Mouse (Mus musculus) ovary, postnatal 10 days (tissue): ENCODE data around the gene Chrnb2.

Experiments used
- DNase-seq: peaks from one replicate; pipeline ENCODE4 v3.0.0; 2022; ENCODE audit warnings: low spot score

Chrnb2 gene

DNA sequence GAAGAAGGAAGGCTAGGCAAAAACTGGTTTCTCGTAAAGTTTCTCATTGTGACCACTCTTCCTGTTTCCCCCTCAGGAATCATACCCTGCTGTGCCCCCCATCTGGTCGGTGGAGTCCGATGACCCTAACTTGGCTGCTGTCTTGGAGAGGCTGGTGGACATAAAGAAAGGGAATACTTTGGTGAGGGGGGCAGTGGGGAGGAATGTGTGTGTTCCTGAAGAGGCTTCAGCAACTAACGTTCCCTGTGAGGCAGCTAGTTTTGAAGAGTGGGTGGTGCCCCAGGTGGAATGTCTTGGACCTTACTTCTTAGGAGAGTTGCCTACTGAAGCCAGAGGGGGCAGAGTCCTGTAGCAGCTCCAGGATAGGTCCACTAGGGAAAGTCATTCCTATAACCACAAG, 11.6 kb upstream of the Chrnb2 start:
- no peak for DNase-seq

DNA sequence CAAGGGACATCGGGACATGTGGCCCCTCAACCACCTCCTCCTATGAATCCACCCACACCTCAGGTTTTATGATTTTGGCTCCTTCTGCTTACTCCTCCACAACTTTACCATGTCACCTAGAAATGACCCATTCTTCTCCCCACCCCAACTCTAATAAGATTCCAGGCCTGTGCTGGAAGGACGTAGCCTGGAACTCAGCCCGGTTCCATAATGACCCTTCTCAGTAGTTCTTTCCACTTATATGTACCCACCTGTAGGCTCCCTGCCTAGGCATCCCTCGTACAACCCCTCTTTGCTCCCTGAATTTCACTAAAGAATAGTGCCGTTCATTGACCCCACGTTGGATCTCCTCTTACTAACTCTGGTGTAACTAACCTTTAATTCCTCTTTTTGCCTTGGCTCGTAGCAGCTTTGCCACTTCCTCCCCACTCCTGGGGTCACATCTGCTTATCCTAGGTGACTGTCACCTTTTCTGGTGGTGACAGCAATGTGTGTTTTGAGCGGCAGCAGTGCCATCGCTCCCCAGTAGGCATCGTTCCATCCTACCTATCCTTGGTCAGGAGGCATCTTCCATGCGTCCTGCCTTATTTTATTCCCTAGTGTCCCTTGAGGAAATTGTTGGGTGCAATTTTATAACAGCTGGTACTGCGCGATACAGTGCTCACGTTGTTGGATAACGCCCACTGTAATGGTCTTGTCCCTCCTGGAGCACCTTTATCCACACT, 10.0 kb upstream of the Chrnb2 start:
- DNase-seq, result no peak

DNA sequence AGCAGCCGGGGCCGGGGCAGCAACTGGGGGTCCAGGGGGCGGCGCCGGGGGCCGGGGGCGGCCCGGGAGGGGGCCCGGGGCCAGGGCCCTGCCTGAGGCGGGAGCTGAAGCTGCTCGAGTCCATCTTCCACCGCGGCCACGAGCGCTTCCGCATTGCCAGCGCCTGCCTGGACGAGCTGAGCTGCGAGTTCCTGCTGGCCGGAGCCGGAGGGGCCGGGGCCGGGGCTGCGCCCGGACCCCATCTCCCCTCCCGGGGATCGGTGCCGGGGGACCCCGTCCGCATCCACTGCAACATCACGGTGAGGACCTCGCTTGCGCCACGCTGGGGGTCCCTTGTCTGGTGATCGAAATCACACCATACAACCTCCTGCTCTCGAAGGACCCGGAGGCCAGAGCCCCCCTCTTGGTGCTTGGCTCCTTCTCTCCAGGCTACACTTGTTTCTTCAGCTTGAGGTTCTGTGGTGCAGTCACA, 9.3 kb upstream of the Chrnb2 start:
- DNase-seq, result peak; percentile 17

DNA sequence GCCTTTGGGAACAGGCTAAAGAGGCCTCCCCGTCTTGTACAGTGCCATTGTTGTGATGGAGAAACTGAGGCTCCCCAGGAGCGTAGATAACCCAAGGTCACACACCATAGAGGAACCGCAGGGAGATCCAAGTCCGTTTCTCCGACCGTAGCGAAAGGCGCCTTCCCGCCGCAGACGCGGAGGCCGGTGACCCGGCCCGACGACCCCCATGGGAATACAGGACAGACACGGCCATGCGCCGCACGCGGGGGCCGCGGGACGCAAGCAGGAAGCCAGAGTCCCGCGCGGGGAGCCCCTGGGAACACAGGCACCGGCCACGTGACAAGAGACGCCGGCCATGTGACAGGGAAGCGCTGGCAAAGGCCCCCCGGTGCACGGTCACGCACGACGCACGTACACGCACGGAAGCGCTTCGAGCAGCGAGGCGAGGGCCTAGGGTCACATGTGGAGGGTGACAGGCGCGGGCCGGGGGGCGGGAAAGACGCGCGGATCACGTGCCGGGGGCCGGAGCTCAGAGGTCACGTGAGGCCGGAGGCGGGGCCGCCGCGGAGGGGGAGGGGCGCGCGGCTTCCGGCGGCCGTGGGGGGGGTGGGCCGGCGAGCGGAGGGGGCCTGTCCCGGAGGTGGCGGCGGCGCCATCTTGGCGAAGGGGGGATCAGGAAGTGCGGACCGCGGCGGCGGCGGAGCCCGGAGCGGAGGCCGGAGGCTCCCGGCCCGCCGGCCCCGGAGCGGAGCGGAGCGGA, 8.7 kb upstream of the Chrnb2 start, which contains the start of gene Ube2q1:
Gene Ube2q1, plus strand, starts transcription at position 649 of the 742 bp plus-strand sequence.
- DNase-seq, result peak; percentile 85

DNA sequence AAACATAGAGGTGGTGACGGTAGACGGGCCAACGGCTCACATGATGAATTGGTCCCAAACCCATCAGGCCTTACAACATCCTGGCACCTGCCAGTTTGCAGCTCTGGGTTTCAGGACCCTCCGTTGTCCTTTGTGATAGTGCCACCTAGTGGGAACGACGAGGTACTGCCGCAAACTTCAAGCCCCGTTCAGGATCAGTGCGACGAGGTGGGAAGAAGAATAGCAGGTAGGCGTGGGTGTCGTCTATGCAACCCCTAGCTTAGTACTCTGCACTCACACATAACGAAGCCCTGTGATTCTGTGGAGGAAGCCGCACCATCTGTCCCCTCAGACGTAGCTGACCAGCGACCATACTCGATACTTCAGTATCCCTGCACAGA, 8.1 kb upstream of the Chrnb2 start:
- peak; percentile 62 for DNase-seq

DNA sequence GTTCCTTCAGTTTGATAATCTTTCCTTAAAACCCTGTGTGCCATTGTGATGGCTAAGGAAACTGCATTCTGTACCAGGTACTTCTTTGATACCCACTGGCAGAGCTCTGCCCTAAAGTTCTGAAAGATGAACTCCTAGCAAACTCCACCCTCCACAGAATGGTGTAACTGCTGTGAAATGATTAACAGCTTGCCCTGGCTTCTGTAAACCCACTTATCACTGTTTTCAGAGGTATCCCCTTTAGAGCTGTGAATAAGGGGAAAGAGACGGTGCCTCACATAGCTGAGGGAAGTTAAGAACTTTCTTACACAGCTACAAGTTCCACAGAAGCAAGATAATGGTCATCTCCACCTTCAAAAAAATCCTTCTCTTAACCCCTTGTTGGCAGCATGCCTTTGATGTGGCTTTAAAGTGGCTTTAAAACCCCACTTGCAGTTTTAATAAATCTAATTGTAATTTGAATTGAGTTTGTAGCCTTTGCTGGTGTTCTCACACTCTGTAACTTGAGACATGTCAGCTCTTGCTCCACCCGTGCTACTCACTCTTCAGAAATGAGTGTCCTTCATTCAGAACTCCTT, 6.1 kb upstream of the Chrnb2 start:
- DNase-seq, result no peak

DNA sequence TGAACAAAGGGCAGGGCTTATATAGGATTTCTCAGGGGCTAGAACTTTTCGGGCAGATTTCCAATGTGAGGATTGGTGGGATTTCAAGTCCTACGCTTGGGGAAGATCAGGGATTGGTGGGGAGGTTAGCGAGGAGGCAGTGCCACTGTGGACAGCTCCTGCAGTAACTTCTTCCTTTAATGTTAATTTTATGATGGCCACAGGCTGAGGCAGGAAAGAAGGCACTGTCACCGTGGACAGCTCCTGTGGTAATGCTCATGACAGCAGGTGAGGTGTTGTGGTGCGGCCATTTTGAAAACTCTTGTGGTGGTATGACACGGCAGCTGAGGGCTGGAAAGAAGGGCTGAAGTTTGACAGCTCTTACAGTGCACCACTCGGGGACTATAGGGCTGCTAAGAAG, 5.2 kb upstream of the Chrnb2 start:
- no peak for DNase-seq

DNA sequence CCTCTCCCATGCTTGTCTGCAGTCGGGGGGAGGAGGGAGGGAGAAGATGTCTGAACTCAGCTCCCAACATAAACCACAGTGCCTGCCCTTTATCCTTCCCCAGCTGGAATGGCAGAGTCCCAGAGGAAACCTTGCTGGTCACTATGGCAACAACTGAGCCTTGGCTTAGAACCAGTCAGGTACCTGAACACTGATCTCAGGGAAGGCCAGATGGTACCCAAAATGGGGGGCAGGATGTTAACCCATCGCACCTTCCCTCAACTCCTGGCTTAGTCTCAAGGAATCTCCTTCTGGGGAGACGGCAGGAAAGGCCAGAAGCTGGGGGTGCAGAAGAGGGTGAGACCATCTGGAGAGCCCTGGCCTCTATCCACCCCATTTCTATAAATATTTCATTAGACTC, 4.6 kb downstream of the Chrnb2 start:
- DNase-seq, result no peak

DNA sequence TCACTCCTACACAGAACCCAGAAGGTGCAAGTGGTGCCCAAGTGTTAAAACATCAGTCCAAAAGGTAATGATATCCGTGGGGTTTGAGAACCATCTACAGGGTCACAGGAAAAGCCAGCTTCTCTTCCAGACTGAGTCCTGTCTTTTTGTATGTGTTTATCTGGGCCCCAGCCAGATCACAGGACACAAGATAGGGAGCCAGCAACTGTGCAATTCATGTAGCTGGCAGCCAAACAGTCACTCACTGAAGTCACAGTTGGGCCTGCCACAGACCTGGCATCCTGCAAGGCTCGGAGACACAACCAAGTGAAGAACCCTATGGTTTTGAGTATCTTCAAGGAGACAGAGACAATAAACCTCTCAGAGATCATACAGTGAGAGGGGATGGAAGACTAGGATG, 6.6 kb downstream of the Chrnb2 start:
- no peak for DNase-seq

DNA sequence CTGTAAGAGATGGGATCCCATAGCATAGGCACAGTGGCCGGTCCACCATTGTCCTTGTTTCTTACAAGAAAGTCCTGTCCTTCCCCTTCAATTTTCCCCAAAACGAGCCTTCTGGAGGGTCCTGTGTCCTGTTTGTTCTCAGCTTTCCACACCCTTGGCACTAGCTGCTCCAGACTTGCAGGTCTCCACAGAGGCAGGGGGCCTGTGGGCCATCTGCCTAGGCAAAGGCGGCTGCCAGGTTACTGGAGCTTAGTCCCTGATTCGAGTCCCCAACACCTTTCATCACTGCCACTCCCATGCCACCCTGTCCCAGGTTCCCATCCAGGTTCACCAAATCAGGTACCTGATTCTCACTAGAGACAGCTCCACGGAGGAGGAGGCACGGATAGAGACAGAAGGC, 9.1 kb downstream of the Chrnb2 start:
- DNase-seq, result no peak

DNA sequence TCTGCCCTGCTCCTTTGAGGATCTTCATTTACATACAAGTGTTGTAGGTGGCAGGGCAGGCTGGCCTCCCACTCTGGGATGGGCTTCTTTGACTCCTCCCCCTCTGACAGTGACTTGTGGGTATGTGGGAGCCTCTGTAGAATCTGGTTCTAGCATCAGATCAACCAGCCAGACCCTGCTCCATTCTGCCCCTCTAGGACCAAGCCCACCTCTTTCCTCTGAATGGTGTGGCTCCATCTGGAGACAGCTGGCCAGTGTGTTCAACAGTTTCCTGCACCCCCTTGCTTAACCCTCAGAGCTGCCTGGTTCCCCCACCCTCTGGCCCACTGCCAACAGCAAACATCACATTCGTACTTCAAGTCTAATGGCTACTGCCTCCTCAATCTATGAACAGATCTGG, 12.1 kb downstream of the Chrnb2 start:
- DNase-seq, result no peak

DNA sequence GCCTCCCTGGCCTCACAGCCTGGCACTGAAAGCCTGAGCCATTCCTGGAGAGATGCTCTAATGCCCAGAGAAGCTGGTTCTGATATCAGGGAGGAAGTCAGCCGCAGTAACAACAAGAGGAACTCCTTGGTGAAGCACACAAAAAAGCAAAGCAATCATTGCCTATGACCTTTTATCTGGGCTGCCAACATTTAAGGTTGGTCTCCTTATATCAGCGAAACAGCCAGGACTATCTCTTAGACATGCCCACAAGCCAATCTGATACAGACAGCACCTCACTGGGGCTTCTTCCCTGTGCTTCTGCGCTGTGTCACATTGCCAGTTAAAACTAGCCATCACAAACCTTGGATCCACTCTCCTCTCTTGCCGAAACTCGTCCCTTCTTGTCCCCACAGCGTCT, 25.9 kb downstream of the Chrnb2 start:
- no peak for DNase-seq

DNA sequence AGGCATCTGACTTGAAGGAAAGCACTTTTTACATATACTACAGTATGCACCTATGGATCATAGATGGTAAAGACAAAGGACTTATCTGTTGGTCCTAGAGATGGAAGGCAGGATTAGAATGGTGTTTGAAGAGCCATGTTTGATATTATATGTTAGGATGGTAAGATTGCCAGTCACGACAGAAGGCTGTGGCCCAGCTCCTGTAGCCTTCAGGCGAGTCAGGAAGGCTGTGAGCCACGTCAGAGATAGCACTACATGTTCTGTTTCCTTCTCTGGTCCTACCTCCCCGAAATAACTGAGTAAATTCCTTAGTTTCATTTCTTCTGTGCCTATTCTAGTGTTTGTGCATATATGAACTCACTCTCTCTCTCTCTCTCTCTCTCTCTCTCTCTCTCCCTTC, 32.3 kb downstream of the Chrnb2 start:
- DNase-seq, result no peak

DNA sequence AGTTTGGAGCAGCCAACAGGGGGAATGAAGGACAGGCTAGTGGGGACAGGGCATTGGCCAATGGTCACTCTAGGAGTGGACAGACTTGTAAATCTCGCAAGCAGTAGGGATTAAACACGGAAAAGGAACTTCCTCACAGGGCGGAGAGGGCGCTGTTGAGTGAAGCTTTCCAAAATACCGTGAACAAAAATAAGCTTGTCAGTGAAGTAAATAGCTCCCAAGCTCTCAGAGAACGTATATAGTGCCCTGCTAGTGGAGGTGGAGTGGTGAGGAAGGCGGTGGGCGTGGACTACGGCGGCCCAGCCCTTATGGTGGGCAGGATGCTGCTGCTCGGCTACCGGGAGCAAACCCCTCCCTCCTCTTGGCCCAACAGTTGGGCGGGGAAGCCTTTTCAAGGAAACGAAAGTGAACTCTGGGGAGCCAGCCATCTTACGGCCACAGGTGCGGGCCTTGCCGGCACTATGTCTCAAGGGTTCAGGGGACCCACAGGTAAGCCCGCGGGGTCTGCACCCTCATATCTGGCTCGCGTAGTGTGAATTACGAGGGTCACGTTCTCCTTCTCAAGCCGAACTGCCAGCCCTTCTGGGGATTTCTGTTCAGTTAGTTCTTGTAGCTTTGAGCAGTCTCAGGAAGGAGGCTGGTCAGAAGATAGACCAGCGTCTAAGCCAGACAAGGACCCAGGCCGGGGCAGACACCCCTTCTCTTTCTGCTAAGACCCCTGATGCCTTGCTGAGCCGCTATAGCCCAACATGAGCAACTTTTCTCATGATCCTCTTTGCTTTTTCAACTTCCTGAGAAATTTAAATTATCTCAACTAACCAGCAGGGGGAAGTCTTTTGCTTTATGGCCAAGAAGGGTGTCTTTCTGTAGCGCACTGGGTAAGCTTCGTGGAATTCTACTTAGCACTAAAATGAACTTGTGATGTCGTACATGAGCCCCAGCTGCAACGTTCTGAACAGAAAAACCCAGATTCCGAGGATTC, 33.8 kb downstream of the Chrnb2 start:
- DNase-seq, result peak; percentile 46

DNA sequence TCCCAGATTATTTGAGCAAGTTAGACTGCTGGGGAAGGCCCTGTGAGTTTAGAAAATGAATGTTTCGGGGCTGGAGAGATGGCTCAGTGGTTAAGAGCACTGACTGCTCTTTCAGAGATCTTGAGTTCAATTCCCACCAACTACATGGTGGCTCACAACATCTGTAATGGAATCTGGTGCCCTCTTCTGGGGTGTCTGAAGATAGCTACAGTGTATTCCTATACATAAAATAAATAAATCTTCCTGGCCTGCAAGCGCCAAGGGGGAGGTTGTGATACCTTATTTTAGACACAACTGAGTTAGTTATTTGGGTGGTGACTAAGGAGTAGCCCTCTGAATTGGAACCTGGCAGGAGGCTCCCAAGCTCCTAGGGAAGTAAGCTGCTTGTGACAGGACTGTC, 35.6 kb downstream of the Chrnb2 start:
- no peak for DNase-seq

DNA sequence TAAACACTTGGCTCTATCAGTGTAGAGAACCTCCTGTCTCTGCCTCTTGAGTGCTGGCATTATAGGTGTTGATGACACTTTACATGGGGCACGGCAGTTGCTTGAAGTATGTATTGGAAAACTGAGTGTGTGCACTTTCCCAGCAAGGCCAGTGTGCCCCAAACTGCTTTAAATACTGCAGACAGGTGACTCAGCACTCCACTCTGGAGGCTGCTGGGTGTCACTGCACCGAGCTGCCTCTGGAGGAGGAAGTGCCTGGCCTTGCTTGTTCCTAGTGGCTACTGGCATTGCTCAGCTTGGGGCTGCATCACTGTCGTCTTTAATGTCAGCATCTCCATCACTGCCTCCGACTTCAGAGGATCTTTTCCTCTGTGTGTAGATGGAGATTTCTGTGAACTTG, 37.4 kb downstream of the Chrnb2 start:
- DNase-seq, result no peak

DNA sequence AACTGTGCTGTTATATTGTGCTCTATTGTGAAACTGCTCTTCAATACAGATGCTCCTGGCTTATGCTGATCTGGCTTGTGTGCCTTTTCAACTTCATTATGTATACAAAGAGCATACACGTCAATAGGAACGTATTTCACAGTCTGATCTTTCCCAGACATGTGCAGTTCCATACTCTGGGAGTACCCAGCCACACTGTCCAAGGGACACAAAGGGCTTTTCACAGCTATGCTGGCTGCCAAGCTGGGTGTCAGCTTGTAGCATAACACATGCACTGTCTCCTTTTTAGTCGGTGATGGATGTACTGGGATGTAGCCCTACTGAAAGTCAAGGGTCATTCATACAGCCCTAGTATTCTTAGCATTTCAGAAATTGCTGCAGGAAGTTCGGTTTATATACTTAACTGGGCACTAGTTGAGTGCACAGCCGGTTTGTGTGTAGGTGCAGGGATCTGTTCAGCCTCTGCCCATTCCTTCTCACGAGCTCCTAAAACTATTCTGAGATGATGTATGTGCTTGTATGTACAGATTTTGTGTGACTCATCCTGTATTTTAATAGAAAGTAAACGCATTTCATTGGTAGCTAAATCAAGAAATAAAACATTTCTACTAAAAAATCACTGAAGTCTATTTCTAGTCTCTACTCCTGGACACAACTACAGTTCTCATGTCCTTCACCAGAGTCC, 40.9 kb downstream of the Chrnb2 start:
- DNase-seq, result no peak

DNA sequence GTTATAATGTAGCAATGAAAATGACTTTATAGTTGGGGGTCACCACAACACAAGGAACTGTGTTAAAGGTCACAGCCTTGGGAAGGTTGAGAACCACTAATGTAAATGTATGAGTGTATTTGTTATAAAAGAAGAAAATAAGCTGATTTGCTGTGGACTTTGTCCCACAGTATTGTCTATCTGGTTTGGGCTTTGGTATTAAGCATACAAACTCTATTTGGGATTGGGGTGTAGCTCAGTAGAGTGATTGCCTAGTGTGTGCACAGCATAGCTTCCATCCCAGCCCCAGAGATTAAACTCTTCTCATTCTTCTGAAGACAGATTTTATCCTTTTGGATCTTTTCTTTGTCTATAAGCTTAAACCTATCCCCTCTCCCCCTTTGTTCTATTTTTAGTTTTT, 42.4 kb downstream of the Chrnb2 start:
- DNase-seq, result no peak

DNA sequence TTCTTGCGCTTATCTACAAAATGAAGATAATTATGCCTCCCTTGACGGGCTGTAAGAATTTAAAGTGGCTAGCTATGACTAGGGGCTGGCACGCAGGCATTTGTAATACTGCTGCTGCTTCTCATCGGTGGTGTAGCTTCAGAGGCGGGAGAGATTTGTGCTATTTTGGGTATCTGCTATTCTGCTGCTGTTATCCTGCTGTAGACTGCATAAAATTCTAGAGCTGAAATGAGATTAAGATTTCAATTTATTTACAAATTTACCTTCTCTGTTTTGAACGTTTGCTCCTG, 48.5 kb downstream of the Chrnb2 start:
- no peak for DNase-seq

DNA sequence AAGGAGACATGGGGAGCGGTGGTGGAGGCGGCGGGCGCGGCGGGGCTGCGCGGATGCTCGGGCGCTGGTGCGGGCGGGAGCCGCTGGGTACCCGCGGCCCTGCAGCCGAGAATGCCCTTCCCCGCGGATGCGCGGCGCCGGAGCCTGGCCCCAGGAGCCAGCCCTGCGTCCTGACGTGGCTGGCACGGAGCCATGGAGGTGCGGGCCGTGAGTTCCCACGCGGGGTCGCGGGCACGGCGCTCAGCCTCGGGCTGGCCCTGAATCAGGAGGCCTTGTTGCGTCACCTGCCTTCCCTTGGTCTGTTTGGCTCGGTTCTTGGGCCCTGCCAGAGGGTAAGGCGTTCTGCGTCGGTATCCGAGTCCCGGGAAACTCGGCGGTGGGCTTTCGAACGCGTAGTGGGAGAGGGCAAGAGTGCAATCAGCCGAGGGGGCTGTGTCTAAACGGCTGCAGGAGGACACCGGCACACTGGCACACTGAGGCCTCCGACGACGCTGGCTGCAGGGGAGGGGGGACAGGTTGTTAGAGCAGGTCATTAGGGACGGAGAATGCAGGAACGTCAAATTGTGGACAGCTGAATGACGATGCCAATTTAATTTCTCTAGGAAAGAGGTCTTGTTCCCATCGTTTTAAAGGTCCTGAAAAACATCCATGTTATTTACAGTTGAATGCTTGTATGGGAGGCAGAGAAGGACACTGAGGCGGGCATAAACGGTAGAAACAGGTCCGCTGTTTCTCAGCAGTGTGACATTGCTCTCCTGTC, 49.0 kb downstream of the Chrnb2 start:
- peak; percentile 13 for DNase-seq
